Mouse (Mus musculus) lung, postnatal 0 days (tissue): ENCODE measurements around the gene Bcl2l11.

Experiments
- CTCF ChIP-seq: IDR thresholded peaks from 2 replicates; pipeline ENCODE4 v1.5.1; 2016; ENCODE audit warnings: antibody characterized with exemption, mild to moderate bottlenecking
- EP300 ChIP-seq: IDR thresholded peaks from 2 replicates; pipeline ENCODE4 v1.6.1; 2016; ENCODE audit warnings: antibody characterized with exemption, mild to moderate bottlenecking, control low read depth

DNA sequence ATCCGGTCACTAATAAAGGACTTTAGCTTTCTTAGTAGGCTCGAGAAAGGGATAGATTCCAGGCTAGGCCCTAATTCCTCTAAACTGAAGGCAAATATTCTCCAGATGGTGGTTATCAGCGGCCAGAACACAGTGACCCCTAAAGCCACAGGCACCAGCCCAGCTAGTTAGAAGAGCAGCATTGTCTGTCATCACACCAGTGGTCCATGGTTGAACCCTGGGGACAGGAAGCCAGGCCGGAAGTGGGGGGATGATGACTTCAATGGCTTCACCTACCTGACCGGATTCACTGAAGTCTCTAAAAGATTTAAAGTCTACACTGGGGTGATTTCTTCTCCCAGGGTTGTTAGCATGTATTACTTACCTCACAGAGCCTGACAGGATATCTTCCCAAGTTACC lies 23.8 kb downstream of the Bcl2l11 start:
- TF ChIP-seq CTCF (no peak), EP300 (no peak)
